Mouse (Mus musculus): ENCODE measurements at regions not wholly inside any gene's neighbourhood (a gene's known extent, or its start where the extent isn't known, plus 50 kb on each side); places are given as distances from the start of the nearest gene placed in this dataset.

DNA sequence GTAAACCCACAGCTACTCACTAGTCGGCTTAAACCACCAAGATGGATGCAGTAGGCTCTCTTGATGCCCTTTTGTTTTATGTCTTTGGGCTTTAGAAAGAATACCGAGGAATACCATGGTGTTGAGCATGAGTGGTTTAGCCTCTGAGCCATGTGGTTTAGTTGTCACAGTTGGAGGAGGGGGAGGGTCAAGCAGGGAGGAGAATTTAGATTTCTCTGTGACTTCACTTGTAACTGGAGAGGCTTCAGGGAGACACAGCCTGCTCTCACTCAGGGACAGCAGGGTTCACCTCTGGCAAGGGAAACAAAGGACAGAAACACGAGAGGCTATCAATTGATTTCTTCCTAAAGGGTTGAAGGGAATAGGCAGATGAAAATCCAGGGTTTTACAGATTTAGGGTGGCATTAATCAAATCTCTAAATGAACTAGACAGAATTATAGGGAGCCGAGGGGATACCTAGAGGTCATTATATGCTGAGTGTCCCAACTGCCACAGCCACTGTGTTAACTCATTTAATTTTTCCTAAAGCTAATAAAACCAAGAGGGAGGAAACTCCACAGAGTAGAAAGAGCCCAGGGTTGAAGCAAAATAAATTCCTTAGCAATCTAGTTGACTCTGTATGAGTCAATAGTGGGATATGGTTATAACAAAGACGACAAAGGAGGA is 2113.7 kb upstream of the 5930422O12Rik start:
- H3K9me3 ChIP-seq (ENCODE audit: control insufficient read depth, low read length) = no peaks in the 10 kb centered on the region
- WGBS = 36% methylated on average over 5 of the region's 5 CpGs
- no peak overlapping the region for H3K4me2 ChIP-seq (ENCODE audit: low read depth, low read length)
- H3K27me3 ChIP-seq (ENCODE audit: control insufficient read depth, insufficient read depth, low read length) = no peaks in the 10 kb centered on the region
- H3K27ac ChIP-seq (ENCODE audit: low read depth, low read length) = no peak overlapping the region
- ATAC-seq (ENCODE audit: low read depth) = 0 out of 2 replicates have a peak, but pooled peaks have one; percentile 21
- H3K4me1 ChIP-seq (ENCODE audit: control insufficient read depth, insufficient read depth, low read length) = no peaks in the 10 kb centered on the region
- H3K9ac ChIP-seq (replicated peaks; ENCODE audit: low read depth, low read length) = no peak overlapping the region
- no peaks in the 10 kb centered on the region for H3K36me3 ChIP-seq (ENCODE audit: control insufficient read depth, insufficient read depth, low read length)
- H3K4me3 ChIP-seq (ENCODE audit: low read depth, low read length) = no peak overlapping the region

DNA sequence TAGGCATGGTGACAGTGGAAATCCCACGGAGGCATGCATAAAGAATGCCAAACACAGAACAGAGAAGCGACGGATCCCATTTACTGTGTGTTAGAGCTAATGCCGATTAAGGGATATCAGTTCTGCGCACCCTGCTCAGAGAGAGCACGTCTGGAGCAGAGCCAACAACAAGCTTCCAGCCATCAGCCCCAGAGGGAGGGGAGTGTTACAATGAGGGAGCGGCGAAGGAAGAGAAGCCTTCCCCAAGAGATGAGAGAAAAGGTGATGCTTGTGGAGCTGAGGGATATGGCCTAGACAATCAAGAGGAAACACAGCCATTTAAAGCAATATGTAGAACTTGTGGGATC is 2113.2 kb upstream of the 5930422O12Rik start:
- Histone ChIP-seq H3K27me3 (ENCODE audit: control insufficient read depth, insufficient read depth, low read length) (no peaks in the 10 kb centered on the region), H3K9ac (replicated peaks; ENCODE audit: low read depth, low read length) (no peak overlapping the region), H3K27ac (ENCODE audit: low read depth, low read length) (no peak overlapping the region), H3K4me1 (ENCODE audit: control insufficient read depth, insufficient read depth, low read length) (no peaks in the 10 kb centered on the region), H3K36me3 (ENCODE audit: control insufficient read depth, insufficient read depth, low read length) (no peaks in the 10 kb centered on the region), H3K4me2 (ENCODE audit: low read depth, low read length) (no peak overlapping the region), H3K4me3 (ENCODE audit: low read depth, low read length) (no peak overlapping the region), H3K9me3 (ENCODE audit: control insufficient read depth, low read length) (no peaks in the 10 kb centered on the region)
- WGBS = 36% methylated on average over 8 of the region's 8 CpGs
- peak; percentile 68; the same call in 1 of the 2 replicates for ATAC-seq (ENCODE audit: low read depth)

DNA sequence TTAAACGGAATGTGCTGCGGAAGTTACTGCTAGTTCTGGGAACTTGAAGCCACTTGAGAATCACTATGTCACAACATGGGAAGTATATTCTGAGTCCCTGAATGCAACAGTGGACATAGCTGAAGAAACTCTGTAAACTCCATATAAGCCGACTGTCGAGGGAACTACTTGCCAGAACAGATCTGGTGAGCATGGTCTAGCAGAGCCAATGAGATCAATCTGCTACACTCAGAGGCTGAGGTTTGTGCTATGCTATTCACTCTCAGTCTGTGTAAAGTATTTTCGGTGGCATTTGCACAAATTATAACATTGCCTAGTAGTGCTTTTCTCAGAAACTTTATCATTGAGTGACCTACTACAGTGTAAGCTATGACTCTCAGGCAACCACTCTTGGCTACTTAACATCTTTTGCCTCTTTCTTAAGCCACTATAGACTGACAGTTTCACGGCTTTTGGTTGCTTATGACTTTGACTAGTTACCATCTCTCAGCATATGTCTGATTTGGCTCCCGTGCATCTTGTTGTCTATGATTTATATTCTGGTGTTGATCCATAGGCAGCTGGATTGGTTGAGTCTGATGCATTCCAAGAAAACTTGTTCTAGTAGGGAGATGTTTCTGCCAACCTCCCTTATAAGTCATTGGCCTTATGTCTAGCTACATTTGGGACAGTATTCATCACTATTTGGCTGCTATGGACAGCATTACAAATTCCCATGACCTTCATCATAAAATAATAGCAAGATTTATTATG is 2094.8 kb upstream of the 5930422O12Rik start:
- Histone ChIP-seq H3K9me3 (ENCODE audit: control insufficient read depth, low read length) (no peaks in the 10 kb centered on the region), H3K27me3 (ENCODE audit: control insufficient read depth, insufficient read depth, low read length) (no peaks in the 10 kb centered on the region), H3K4me1 (ENCODE audit: control insufficient read depth, insufficient read depth, low read length) (no peaks in the 10 kb centered on the region), H3K9ac (replicated peaks; ENCODE audit: low read depth, low read length) (no peak overlapping the region), H3K36me3 (ENCODE audit: control insufficient read depth, insufficient read depth, low read length) (no peaks in the 10 kb centered on the region), H3K4me3 (ENCODE audit: low read depth, low read length) (no peak overlapping the region), H3K4me2 (ENCODE audit: low read depth, low read length) (no peak overlapping the region), H3K27ac (ENCODE audit: low read depth, low read length) (no peak overlapping the region)
- 96% methylated on average over 7 of the region's 7 CpGs for WGBS
- ATAC-seq (ENCODE audit: low read depth) = no peak

DNA sequence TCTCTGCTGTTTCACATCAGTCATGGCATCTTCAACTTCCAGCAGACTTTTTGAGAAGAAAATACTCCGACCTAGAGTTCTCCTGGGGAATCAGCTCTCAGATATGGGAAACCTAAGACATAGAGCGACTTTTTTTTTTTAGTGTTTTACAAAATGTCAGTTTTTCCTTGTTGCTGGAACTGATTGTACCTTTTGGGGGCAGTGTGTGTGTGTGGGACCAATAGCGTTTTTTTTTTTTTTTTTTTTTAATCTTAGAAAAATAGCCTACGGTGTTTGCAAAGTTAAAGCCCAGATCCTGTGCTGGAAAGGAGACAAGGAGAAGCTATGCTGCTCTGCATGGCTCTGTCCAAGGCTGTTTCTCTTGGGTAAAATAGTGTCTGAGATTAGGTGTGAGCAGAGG is 2080.0 kb upstream of the 5930422O12Rik start:
- H3K4me3 ChIP-seq (ENCODE audit: low read depth, low read length) = no peak overlapping the region
- 77% methylated on average over 4 of the region's 4 CpGs for WGBS

DNA sequence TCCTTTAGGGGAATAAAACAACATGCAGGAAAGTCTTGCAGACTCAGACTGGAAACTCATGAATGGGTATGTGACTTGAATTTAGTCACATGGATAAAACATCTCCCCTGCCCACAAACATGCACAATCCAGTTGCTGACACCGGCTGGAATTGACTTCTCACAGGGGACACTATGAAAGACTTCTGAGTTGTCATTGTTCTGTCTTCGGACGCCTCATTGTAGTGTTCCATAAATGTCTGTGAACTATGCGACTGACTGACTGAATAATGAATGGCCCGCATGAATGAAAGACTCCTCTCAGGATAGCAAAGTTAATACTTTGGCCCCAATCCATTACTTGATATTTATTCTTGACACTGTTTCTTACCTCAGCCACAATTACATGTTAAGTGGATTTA is 2058.9 kb upstream of the 5930422O12Rik start:
- Histone ChIP-seq H3K27ac (ENCODE audit: low read depth, low read length) (no peak overlapping the region), H3K9ac (replicated peaks; ENCODE audit: low read depth, low read length) (no peak overlapping the region), H3K4me3 (ENCODE audit: low read depth, low read length) (no peak overlapping the region), H3K27me3 (ENCODE audit: control insufficient read depth, insufficient read depth, low read length) (no peaks in the 10 kb centered on the region), H3K4me1 (ENCODE audit: control insufficient read depth, insufficient read depth, low read length) (0 out of 2 replicates have a peak, but pooled peaks cover 2% of the 10 kb centered on the region), H3K4me2 (ENCODE audit: low read depth, low read length) (no peak overlapping the region), H3K36me3 (ENCODE audit: control insufficient read depth, insufficient read depth, low read length) (no peaks in the 10 kb centered on the region), H3K9me3 (ENCODE audit: control insufficient read depth, low read length) (no peaks in the 10 kb centered on the region)
- no peak for ATAC-seq (ENCODE audit: low read depth)
- WGBS = 26% methylated on average over 5 of the region's 5 CpGs

More for the DNA sequence above, 2080.0 kb upstream of the 5930422O12Rik start:
- Histone ChIP-seq H3K27ac (ENCODE audit: low read depth, low read length) (no peak overlapping the region), H3K4me2 (ENCODE audit: low read depth, low read length) (no peak overlapping the region), H3K9me3 (ENCODE audit: control insufficient read depth, low read length) (no peaks in the 10 kb centered on the region), H3K9ac (replicated peaks; ENCODE audit: low read depth, low read length) (no peak overlapping the region), H3K36me3 (ENCODE audit: control insufficient read depth, insufficient read depth, low read length) (no peaks in the 10 kb centered on the region), H3K27me3 (ENCODE audit: control insufficient read depth, insufficient read depth, low read length) (no peaks in the 10 kb centered on the region), H3K4me1 (ENCODE audit: control insufficient read depth, insufficient read depth, low read length) (no peaks in the 10 kb centered on the region)
- no peak for ATAC-seq (ENCODE audit: low read depth)

DNA sequence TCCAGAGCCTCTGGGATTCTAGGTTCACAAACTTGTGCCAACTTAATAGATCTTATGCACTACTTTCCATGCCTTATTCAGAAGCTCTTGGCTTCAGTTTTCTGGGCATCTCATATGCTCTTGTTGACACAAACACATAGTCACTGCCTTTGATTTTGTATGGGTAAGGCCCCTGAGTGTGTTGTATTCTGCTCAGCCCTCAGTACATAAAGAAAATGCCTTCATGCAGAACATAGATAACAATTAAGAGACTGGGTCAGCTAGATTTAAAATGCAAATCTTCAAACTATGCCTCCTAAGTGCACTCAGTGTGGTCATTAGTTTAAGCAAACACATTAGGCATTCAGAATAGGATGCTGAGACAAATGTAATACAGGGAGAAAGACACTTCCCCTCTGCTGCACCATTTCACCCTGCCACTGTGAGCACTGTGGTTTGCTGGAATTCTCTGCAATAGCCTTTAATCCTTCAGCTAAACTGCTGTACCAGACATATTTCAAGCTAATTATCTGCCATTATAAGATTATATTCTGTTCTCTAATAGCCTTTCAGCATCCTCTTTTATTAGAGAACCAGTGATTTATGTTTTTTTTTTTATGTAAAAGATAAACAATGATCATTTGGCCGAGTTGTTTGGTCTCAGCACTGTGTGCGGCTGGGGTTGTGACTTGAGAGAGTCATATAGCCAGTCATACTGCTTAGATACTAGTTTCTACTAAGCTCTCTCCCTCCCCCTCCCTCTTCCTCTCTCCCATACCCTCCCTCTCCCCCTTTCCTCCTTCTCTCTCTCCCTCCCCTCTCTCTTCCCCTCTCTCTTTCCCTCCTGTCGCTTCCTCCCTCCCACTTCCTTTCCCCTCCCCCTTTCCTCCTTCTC is 2058.1 kb upstream of the 5930422O12Rik start:
- H3K9me3 ChIP-seq (ENCODE audit: control insufficient read depth, low read length) = no peaks in the 10 kb centered on the region
- H3K27me3 ChIP-seq (ENCODE audit: control insufficient read depth, insufficient read depth, low read length) = no peaks in the 10 kb centered on the region
- H3K36me3 ChIP-seq (ENCODE audit: control insufficient read depth, insufficient read depth, low read length) = no peaks in the 10 kb centered on the region
- peak; percentile 81 for ATAC-seq (ENCODE audit: low read depth)
- WGBS = 27% methylated on average over 3 of the region's 3 CpGs
- no peak overlapping the region for H3K27ac ChIP-seq (ENCODE audit: low read depth, low read length)
- no peak overlapping the region for H3K4me3 ChIP-seq (ENCODE audit: low read depth, low read length)
- H3K4me2 ChIP-seq (ENCODE audit: low read depth, low read length) = no peak overlapping the region
- H3K9ac ChIP-seq (replicated peaks; ENCODE audit: low read depth, low read length) = no peak overlapping the region
- H3K4me1 ChIP-seq (ENCODE audit: control insufficient read depth, insufficient read depth, low read length) = 0 out of 2 replicates have a peak, but pooled peaks cover 2% of the 10 kb centered on the region

DNA sequence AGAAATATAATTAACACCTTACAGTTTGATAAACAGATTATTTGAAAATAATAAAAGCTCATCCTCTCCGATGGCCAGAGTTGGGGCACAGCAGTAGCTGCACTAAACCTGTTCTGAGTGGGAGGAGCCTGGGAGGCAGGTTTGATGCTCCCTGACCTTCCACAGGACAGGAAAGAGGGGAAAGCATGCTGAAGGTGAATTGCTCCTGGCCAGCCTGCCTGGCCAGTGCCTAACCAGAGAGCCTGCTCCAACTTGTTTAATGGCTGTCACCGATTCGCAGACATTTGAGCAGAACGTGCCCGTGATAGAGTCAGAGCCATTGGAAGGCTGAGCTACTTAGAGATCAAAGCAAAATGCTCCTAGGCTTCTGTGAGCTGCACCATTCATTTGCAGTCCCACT is 2056.9 kb upstream of the 5930422O12Rik start:
- Histone ChIP-seq H3K27ac (ENCODE audit: low read depth, low read length) (no peak overlapping the region), H3K9me3 (ENCODE audit: control insufficient read depth, low read length) (no peaks in the 10 kb centered on the region), H3K27me3 (ENCODE audit: control insufficient read depth, insufficient read depth, low read length) (no peaks in the 10 kb centered on the region), H3K9ac (replicated peaks; ENCODE audit: low read depth, low read length) (no peak overlapping the region), H3K4me3 (ENCODE audit: low read depth, low read length) (no peak overlapping the region), H3K4me2 (ENCODE audit: low read depth, low read length) (no peak overlapping the region), H3K36me3 (ENCODE audit: control insufficient read depth, insufficient read depth, low read length) (no peaks in the 10 kb centered on the region), H3K4me1 (ENCODE audit: control insufficient read depth, insufficient read depth, low read length) (0 out of 2 replicates have a peak, but pooled peaks cover 2% of the 10 kb centered on the region)
- WGBS = 59% methylated on average over 5 of the region's 5 CpGs
- ATAC-seq (ENCODE audit: low read depth) = no peak

DNA sequence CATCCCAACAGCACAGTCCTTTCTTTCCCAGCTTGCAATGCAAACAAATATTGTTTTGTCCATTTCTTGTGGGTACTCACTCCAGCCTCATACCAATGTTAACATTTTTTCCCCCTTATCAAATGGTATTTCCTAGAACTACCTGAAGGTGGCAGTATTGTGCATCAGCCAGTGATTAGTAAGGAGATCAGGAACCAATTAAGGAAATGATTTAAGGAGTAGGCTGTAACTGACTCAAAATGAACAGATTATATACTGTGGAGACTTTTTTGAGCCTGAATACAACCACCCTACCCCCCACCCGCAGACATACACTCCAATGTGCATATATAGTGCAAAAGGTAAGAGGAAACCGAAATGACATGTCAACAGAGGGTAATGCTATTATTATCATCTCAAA is 2056.1 kb upstream of the 5930422O12Rik start:
- Histone ChIP-seq H3K27ac (ENCODE audit: low read depth, low read length) (no peak overlapping the region), H3K27me3 (ENCODE audit: control insufficient read depth, insufficient read depth, low read length) (no peaks in the 10 kb centered on the region), H3K9me3 (ENCODE audit: control insufficient read depth, low read length) (no peaks in the 10 kb centered on the region), H3K9ac (replicated peaks; ENCODE audit: low read depth, low read length) (no peak overlapping the region), H3K4me3 (ENCODE audit: low read depth, low read length) (no peak overlapping the region), H3K36me3 (ENCODE audit: control insufficient read depth, insufficient read depth, low read length) (no peaks in the 10 kb centered on the region), H3K4me1 (ENCODE audit: control insufficient read depth, insufficient read depth, low read length) (0 out of 2 replicates have a peak, but pooled peaks cover 2% of the 10 kb centered on the region), H3K4me2 (ENCODE audit: low read depth, low read length) (no peak overlapping the region)
- ATAC-seq (ENCODE audit: low read depth) = no peak
- 74% methylated on average over 2 of the region's 2 CpGs for WGBS

Data from neural tube, embryonic 14.5 days (tissue).